Mouse (Mus musculus) E14TG2a.4 (cell line): ENCODE results near the gene 1700042G07Rik.
A peak's percentile ranks its signal among the peaks of the same experiment; 100 is the strongest.

ENCODE experiments used
- H3K27me3 ChIP-seq: 2 replicates; pipeline ENCODE4 v1.6.1; 2014; ENCODE audit warnings: low read length, control low read depth; ENCODE audit not compliant: insufficient read depth
- H3K36me3 ChIP-seq: 2 replicates; pipeline ENCODE4 v1.6.1; 2014; ENCODE audit warnings: low read length, control low read depth; ENCODE audit not compliant: insufficient read depth
- H3K4me1 ChIP-seq: replicated peaks from 2 replicates; pipeline ENCODE4 v1.6.1; 2014; ENCODE audit warnings: low read depth, low read length, control low read depth
- H3K4me3 ChIP-seq: replicated peaks from 2 replicates; pipeline ENCODE4 v1.5.1; 2014; ENCODE audit warnings: mild to moderate bottlenecking, low read length
- H3K9me3 ChIP-seq: 2 replicates; pipeline ENCODE4 v1.6.1; 2014; ENCODE audit warnings: low read length, control low read depth
- CTCF ChIP-seq: conservative IDR thresholded peaks from 2 replicates; pipeline ENCODE4 v1.5.1; 2014; ENCODE audit warnings: low read length
- NANOG ChIP-seq: IDR thresholded peaks from 2 replicates; pipeline ENCODE4 v1.6.1; 2014; ENCODE audit warnings: borderline replicate concordance, low read length, mixed read lengths
- POU5F1 ChIP-seq: IDR thresholded peaks from 2 replicates; pipeline ENCODE4 v1.6.1; 2014; ENCODE audit warnings: low read length, borderline replicate concordance

1700042G07Rik gene

GRCm38 (mm10) chr4:116177140-116177539 lies 4.0 kb downstream of the 1700042G07Rik start:
- Histone ChIP-seq H3K36me3 (no peaks in the 10 kb centered on the region), H3K9me3 (no peaks in the 10 kb centered on the region), H3K27me3 (no peaks in the 10 kb centered on the region), H3K4me3 (peak overlapping the region; percentile 78), H3K4me1 (peaks cover 73% of the 10 kb centered on the region)
- TF ChIP-seq POU5F1 (no peak), NANOG (no peak), CTCF (no peak)

DNA sequence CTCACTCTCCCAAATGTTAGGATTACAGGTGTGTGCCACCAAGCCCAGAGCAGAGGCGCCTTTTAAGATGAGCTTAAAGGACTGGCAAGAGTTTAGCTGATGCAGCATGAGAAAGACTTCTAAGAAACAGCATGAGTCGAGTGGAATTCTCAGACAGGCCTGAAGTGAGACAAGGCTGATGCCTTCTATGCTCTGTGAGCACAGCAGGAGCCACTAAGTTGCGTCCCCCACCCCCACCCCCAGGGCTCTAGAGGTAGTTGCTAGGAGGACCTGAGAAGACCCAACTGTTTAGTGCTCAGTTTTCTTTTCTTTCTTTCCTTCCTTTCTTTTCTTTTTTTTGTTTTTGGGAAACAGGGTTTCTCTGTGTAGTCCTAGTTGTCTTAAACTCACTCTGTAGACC lies 8.9 kb downstream of the 1700042G07Rik start:
- TF ChIP-seq CTCF = no peak
- no peak for TF ChIP-seq POU5F1
- TF ChIP-seq NANOG = no peak

DNA sequence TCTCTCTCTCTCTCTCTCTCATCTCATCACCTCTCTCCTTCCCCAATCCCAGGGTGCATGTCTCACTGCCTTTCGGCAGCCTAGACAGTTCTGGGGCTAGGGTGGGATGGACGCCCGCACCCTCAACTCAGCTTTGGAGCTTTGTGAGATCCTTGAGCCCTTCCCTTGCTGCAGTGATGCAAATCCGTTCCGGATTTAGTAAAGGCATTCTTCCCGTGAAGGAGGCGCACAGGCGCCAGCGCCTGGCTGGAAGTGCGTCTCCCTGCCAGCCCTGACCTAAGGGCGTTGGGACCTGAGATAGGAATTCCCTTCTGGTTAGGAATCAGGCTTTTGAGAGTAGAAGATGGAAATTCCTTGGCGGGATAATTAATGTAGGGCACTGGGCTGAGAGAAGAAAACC lies 9.6 kb downstream of the 1700042G07Rik start:
- no peaks in the 10 kb centered on the region for H3K27me3 ChIP-seq
- 0 out of 2 replicates have a peak, but pooled peaks cover 3% of the 10 kb centered on the region for H3K9me3 ChIP-seq
- no peaks in the 10 kb centered on the region for H3K36me3 ChIP-seq
- H3K4me3 ChIP-seq = peak overlapping the region; percentile 60
- TF ChIP-seq POU5F1 = no peak
- peaks cover 39% of the 10 kb centered on the region for H3K4me1 ChIP-seq

More for the DNA sequence above, 8.9 kb downstream of the 1700042G07Rik start:
- Histone ChIP-seq H3K36me3 (no peaks in the 10 kb centered on the region), H3K4me1 (peaks cover 46% of the 10 kb centered on the region), H3K4me3 (no peak overlapping the region), H3K9me3 (no peaks in the 10 kb centered on the region), H3K27me3 (no peaks in the 10 kb centered on the region)

DNA sequence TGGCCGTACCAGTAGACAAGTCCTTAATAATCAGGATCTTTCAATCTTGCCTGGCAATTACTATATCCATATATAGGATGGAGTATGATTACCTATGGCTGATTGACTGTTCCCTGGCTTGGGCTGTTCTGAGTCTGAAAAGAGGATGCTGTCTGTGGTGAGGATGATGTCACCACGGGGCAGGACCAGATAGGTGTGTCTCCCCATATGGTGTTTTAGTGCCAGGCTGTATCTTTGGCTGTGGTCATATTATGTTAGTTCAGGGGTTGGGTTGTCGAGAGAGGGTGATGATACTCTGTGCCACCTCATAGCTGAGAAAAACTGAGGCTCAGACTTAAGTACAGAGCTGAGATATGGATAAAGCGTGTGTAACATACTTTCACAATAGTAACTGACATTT lies 11.9 kb downstream of the 1700042G07Rik start:
- H3K4me3 ChIP-seq = no peak overlapping the region
- H3K4me1 ChIP-seq = peaks cover 27% of the 10 kb centered on the region
- H3K9me3 ChIP-seq = 0 out of 2 replicates have a peak, but pooled peaks cover 3% of the 10 kb centered on the region
- H3K27me3 ChIP-seq = no peaks in the 10 kb centered on the region
- TF ChIP-seq CTCF = no peak
- TF ChIP-seq POU5F1 = no peak
- no peak for TF ChIP-seq NANOG
- H3K36me3 ChIP-seq = no peaks in the 10 kb centered on the region

DNA sequence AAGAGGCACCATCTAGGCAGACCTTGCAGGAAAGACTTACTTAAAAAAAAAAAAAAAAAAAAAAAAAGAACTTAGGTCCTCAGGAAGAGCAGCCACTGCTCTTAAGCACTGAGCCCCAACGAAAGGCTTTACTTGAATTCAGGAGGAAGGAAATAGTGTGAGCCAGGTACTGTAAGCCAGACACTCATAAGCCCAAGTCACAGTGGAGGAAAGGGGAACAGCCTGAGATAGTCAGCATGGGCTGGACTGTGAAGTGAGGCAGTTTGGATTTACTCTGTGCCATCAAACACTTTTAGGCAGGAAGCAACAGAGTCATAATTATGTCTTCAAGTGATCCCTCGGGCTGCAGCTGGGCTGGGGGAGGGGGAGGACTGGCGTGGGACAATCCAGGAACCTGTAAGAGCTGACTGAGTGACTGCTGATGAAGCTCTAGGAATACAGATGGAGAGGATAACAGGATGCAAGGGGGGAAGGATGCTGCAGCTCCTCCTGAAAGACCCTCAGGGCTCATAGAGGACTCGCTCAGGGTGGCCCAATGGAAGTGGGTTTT lies 19.2 kb downstream of the 1700042G07Rik start:
- no peaks in the 10 kb centered on the region for H3K36me3 ChIP-seq
- H3K4me1 ChIP-seq = no peaks in the 10 kb centered on the region
- TF ChIP-seq CTCF (no peak), POU5F1 (no peak)
- H3K27me3 ChIP-seq = no peaks in the 10 kb centered on the region
- no peak overlapping the region for H3K4me3 ChIP-seq
- 0 out of 2 replicates have a peak, but pooled peaks cover 3% of the 10 kb centered on the region for H3K9me3 ChIP-seq

GRCm38 (mm10) chr4:116193583-116194383 lies 20.6 kb downstream of the 1700042G07Rik start:
- Histone ChIP-seq H3K36me3 (no peaks in the 10 kb centered on the region), H3K9me3 (no peaks in the 10 kb centered on the region), H3K27me3 (no peaks in the 10 kb centered on the region), H3K4me3 (no peak overlapping the region), H3K4me1 (no peaks in the 10 kb centered on the region)
- TF ChIP-seq NANOG = no peak
- no peak for TF ChIP-seq POU5F1
- no peak for TF ChIP-seq CTCF

DNA sequence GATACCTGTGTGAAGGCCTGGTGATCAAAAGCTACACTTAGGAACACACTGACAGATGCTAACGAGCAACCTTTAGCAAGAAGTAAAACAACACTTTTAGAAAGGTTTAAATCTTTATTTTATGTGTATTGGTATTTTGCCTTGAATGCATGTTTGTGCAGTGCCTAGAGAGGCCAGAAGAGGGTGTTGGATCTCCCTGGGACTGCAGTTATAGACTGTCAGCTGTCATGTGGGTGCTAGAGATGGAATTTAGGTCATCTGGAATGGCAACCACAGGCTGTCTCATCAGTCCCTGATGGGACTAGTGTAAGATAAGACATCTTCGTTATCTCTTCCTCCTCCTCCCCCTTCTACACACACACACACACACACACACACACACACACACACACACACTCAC lies 25.2 kb downstream of the 1700042G07Rik start:
- TF ChIP-seq NANOG (no peak), CTCF (peak; percentile 31), POU5F1 (no peak)
- Histone ChIP-seq H3K4me3 (no peak overlapping the region), H3K27me3 (peaks cover 2% of the 10 kb centered on the region; the same call in 1 of the 2 replicates), H3K9me3 (no peaks in the 10 kb centered on the region), H3K4me1 (no peaks in the 10 kb centered on the region), H3K36me3 (no peaks in the 10 kb centered on the region)

GRCm38 (mm10) chr4:116204422-116204821 lies 31.2 kb downstream of the 1700042G07Rik start:
- Histone ChIP-seq H3K4me3 (no peak overlapping the region), H3K9me3 (no peaks in the 10 kb centered on the region), H3K36me3 (no peaks in the 10 kb centered on the region), H3K27me3 (peaks cover 2% of the 10 kb centered on the region; the same call in 1 of the 2 replicates), H3K4me1 (peaks cover 8% of the 10 kb centered on the region; the same call in 1 of the 2 replicates)
- TF ChIP-seq CTCF = no peak
- TF ChIP-seq NANOG = no peak
- TF ChIP-seq POU5F1 = no peak
